Mouse (Mus musculus) right cerebral cortex, postnatal 10 days (tissue): ENCODE measurements at regions not wholly inside any gene's neighbourhood (a gene's known extent, or its start where the extent isn't known, plus 50 kb on each side); places are given as distances from the start of the nearest gene placed in this dataset.
A peak's percentile ranks its signal among the peaks of the same experiment; 100 is the strongest.

Experiments used
- DNase-seq, 2 experiments: peaks; one replicate each; pipeline ENCODE4 v3.0.0; 2021; ENCODE audit warnings: low spot score in 2 of 2

- peak; percentile 48 to 62 for DNase-seq
Measured at GRCm38 (mm10) chr6:53143846-53144584, 75.6 kb upstream of the Jazf1 start.

- DNase-seq = no peak
Measured at GRCm38 (mm10) chr6:53134410-53134809, 66.0 kb upstream of the Jazf1 start.

- DNase-seq = no peak
Measured at GRCm38 (mm10) chr6:53130717-53131330, 62.4 kb upstream of the Jazf1 start.

GRCm38 (mm10) chr6:53126776-53127175 is 58.3 kb upstream of the Jazf1 start:
- no peak for DNase-seq

- no peak for DNase-seq
Measured at GRCm38 (mm10) chr6:53124800-53125450, 56.5 kb upstream of the Jazf1 start.

- no peak for DNase-seq
Measured at GRCm38 (mm10) chr6:53120385-53120784, 52.0 kb upstream of the Jazf1 start.
